Mouse (Mus musculus): Measurements from ENCODE around the gene Tex26.

DNA sequence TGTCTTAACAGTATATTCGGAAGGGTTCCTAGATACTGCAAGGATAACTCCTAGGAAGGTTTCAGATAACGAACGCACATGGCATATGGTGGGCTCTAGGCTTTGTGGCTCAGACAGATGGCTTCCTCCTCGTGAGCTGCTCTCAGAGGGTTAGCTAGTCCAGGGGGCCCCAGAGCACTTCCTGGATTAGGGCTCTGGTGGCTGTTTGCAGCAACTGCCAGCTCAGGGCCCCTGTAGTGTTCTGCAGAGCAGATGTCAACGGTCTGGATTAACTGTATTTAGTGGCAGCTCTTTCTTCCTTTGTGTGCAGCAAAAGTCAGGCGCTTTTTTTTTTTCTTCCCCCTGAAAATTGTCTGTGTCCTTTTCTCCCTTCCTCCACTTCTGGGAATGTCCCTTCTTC lies 11.1 kb upstream of the Tex26 start:
- TF ChIP-seq GATA1 (IDR thresholded peaks at IDR 0.05; ENCODE audit: borderline replicate concordance, low read length) (no peak), FLI1 (IDR thresholded peaks at IDR 0.05; ENCODE audit: low read length) (no peak)

Data from megakaryocyte, embryonic 14.5 days (primary cell).